Mouse (Mus musculus): Measurements from ENCODE around the gene Olfr6. TPM values are rescaled to one million over a fixed set of nuclear protein-coding genes. Genes with fewer than 3 reads are reported as not detected.

The Olfr6 gene
- polyA plus RNA-seq, 1 experiment from 2014 or later, result not detected

Other genes starting within 250 kb of the Olfr6 start
- not detected in 2 replicates for gene Olfr695, start 247.5 kb downstream of the Olfr6 start, polyA plus RNA-seq (2015; fragmentation: Nextera tagmentation; extraction: Ambion mirVana)
- gene Olfr697, start 221.5 kb downstream of the Olfr6 start, polyA plus RNA-seq (2015; fragmentation: Nextera tagmentation; extraction: Ambion mirVana), result not detected in 2 replicates
- not detected in 2 replicates for gene Olfr698, start 208.5 kb downstream of the Olfr6 start, polyA plus RNA-seq (2015; fragmentation: Nextera tagmentation; extraction: Ambion mirVana)
- not detected in 2 replicates for gene Olfr699, start 170.7 kb downstream of the Olfr6 start, polyA plus RNA-seq (2015; fragmentation: Nextera tagmentation; extraction: Ambion mirVana)
- not detected in 2 replicates for gene Olfr700, start 155.1 kb downstream of the Olfr6 start, polyA plus RNA-seq (2015; fragmentation: Nextera tagmentation; extraction: Ambion mirVana)
- not detected in 2 replicates for gene Olfr701, start 149.8 kb downstream of the Olfr6 start, polyA plus RNA-seq (2015; fragmentation: Nextera tagmentation; extraction: Ambion mirVana)
- gene Olfr702, start 130.0 kb downstream of the Olfr6 start, polyA plus RNA-seq (2015; fragmentation: Nextera tagmentation; extraction: Ambion mirVana), result not detected in 2 replicates
- gene Olfr703, start 120.6 kb downstream of the Olfr6 start, polyA plus RNA-seq (2015; fragmentation: Nextera tagmentation; extraction: Ambion mirVana), result not detected in 2 replicates
- gene Olfr704, start 100.8 kb downstream of the Olfr6 start, polyA plus RNA-seq (2015; fragmentation: Nextera tagmentation; extraction: Ambion mirVana), result not detected in 2 replicates
- not detected in 2 replicates for gene Olfr705, start 87.0 kb downstream of the Olfr6 start, polyA plus RNA-seq (2015; fragmentation: Nextera tagmentation; extraction: Ambion mirVana)
- not detected in 2 replicates for gene Olfr706, start 75.8 kb downstream of the Olfr6 start, polyA plus RNA-seq (2015; fragmentation: Nextera tagmentation; extraction: Ambion mirVana)
- gene Olfr707, start 62.7 kb downstream of the Olfr6 start, polyA plus RNA-seq (2015; fragmentation: Nextera tagmentation; extraction: Ambion mirVana), result not detected in 2 replicates
- not detected in 2 replicates for gene Olfr1532-ps1, start 55.9 kb downstream of the Olfr6 start, polyA plus RNA-seq (2015; fragmentation: Nextera tagmentation; extraction: Ambion mirVana)
- gene Olfr709-ps1, start 31.7 kb downstream of the Olfr6 start, polyA plus RNA-seq (2015; fragmentation: Nextera tagmentation; extraction: Ambion mirVana), result not detected in 2 replicates
- gene Olfr710, start 15.6 kb downstream of the Olfr6 start, polyA plus RNA-seq (2015; fragmentation: Nextera tagmentation; extraction: Ambion mirVana), result not detected in 2 replicates
- not detected in 2 replicates for gene Olfr711, start 11.5 kb upstream of the Olfr6 start, polyA plus RNA-seq (2015; fragmentation: Nextera tagmentation; extraction: Ambion mirVana)
- gene Olfr2, start 42.1 kb upstream of the Olfr6 start, polyA plus RNA-seq (2015; fragmentation: Nextera tagmentation; extraction: Ambion mirVana), result not detected in 2 replicates
- gene Olfr713, start 67.2 kb upstream of the Olfr6 start, polyA plus RNA-seq (2015; fragmentation: Nextera tagmentation; extraction: Ambion mirVana), result not detected in 2 replicates
- not detected in 2 replicates for gene Olfr714, start 107.0 kb upstream of the Olfr6 start, polyA plus RNA-seq (2015; fragmentation: Nextera tagmentation; extraction: Ambion mirVana)
- gene Olfr17, start 129.3 kb upstream of the Olfr6 start, polyA plus RNA-seq (2015; fragmentation: Nextera tagmentation; extraction: Ambion mirVana), result not detected in 2 replicates
- gene Olfr715b, start 146.4 kb upstream of the Olfr6 start, polyA plus RNA-seq (2015; fragmentation: Nextera tagmentation; extraction: Ambion mirVana), result not detected in 2 replicates
- gene Olfr715, start 167.1 kb upstream of the Olfr6 start, polyA plus RNA-seq (2015; fragmentation: Nextera tagmentation; extraction: Ambion mirVana), result not detected in 2 replicates
- gene Olfr716, start 174.4 kb upstream of the Olfr6 start, polyA plus RNA-seq (2015; fragmentation: Nextera tagmentation; extraction: Ambion mirVana), result not detected in 2 replicates
- not detected in 2 replicates for gene Nlrp14, start 203.1 kb upstream of the Olfr6 start, polyA plus RNA-seq (2015; fragmentation: Nextera tagmentation; extraction: Ambion mirVana)
- gene Rbmxl2, start 245.5 kb upstream of the Olfr6 start, polyA plus RNA-seq (2015; fragmentation: Nextera tagmentation; extraction: Ambion mirVana), result not detected in 2 replicates

Data from lung, embryonic 15.5 days (tissue).